Mouse (Mus musculus): Measurements from ENCODE around the gene Hnrnpf. TPM values are rescaled to one million over a fixed set of nuclear protein-coding genes. Genes with fewer than 3 reads are reported as not detected.
"Not testable (repeated sequence)": the region's sequence is repeated elsewhere in the genome, so short reads cannot be mapped to it uniquely, and the experiment has no call there.

Hnrnpf gene
- 211 and 369 TPM in 2 replicates for polyA plus RNA-seq (2015; fragmentation: Nextera tagmentation; extraction: Ambion mirVana)

DNA sequence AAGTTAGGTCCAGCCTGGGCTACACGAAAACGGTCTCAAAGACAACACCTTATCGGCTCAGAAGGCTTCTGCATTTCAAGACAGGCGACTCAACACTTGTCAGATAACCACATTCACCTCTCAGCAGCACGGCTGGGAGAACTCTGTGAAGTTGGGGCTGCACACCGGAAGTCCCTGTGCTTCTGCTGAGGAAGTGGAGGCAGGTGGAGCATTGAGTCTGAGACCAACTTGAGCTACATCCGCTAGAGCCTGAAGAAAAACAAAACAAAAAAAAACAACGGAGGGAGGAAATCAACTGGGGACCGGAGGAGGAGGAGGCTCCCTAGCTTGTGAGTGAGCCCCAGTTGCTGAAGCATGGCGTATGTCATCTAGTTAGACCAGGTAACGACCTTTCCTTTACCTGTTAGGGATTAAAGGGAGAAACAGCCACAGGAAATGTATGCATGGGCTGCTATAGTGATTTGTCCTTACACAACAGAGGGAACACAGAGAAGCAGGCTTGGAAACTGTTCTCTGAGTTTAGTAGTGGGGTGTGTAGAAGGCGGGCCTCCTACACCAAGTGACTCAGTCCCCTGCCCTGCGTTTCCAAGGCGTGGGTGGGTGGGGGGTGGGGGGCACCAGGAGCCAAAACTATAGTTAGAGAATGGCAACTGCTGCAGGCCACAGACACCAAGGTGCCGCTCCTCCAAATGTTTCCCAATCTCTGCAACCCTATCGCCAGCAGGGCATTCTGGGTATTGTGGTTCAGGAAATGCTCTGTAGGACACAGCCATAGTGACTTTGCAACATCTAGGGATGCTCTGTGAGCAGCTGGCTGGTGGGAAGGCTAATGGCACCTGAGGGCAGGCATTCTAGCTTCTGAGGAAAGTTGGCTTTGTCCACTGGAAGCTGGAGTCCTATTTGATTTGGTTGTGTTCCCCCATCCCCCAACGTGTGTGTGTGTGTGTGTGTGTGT lies at the start of gene Hnrnpf:
Gene Hnrnpf (plus strand): TSS at position 199 of the 955 bp plus-strand sequence.
- ATAC-seq (ENCODE audit: low FRiP score) = no peak
- 82% methylated on average over 17 of the region's 17 CpGs for WGBS

DNA sequence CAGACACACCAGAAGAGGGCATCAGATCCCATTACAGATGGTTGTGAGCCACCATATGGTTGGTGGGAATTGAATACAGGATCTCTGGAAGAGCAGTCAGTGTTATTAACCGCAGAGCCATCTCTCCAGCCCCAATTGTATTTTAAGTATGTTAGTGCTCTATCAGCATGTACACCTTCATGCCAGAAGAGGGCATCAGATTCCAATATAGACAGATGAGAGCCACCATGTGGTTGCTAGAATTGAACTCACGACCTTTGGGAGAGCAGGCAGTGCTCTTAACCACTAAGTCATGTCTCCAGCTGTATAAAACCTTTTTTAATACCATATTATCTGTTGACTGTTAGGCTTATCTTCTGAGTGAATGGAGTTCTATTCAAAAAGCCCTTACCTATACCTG lies 48.4 kb upstream of the Hnrnpf start:
- Histone ChIP-seq H3K4me1 (no peaks in the 10 kb centered on the region), H3K9ac (replicated peaks) (no peak overlapping the region), H3K27ac (replicated peaks) (no peak overlapping the region), H3K9me3 (replicated peaks) (no peaks in the 10 kb centered on the region), H3K4me3 (replicated peaks) (no peak overlapping the region), H3K36me3 (peaks cover 24% of the 10 kb centered on the region), H3K27me3 (replicated peaks) (no peaks in the 10 kb centered on the region), H3K4me2 (no peak overlapping the region)
- 61% methylated on average over 2 of the region's 2 CpGs for WGBS
- ATAC-seq (ENCODE audit: low FRiP score) = no peak

More for the DNA sequence above, at the start of gene Hnrnpf:
- Histone ChIP-seq H3K27ac (replicated peaks) (no peak within 1 kb of the TSS), H3K4me3 (replicated peaks) (no peak within 1 kb of the TSS), H3K9ac (replicated peaks) (no peak within 1 kb of the TSS), H3K4me2 (no peak within 1 kb of the TSS), H3K9me3 (replicated peaks) (no peaks in the 10 kb centered on the region), H3K36me3 (no peaks in the 10 kb centered on the region), H3K4me1 (peaks cover 2% of the 10 kb centered on the region), H3K27me3 (replicated peaks) (no peaks in the 10 kb centered on the region)

DNA sequence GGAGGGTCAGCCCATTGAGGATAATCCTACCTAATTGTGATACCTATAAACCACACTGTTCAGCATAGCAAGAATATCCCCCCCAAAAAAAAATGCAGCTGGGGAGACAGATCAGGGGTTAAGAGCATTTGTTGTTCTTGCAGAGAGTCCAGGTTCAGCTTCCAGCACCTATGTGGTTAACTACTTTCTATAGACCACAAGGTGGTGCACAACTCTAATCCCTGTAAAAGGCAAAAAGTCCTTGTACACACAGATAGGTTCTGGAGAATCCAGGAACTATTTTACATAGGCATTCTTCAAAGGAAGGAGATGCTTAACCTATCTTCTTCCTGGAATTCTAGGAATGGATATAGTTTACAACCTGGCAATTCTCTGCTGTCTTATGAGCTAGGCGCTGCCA lies 42.1 kb upstream of the Hnrnpf start:
- no peak for ATAC-seq (ENCODE audit: low FRiP score)
- Histone ChIP-seq H3K4me1 (no peaks in the 10 kb centered on the region), H3K4me3 (replicated peaks) (no peak overlapping the region), H3K36me3 (no peaks in the 10 kb centered on the region), H3K9me3 (replicated peaks) (no peaks in the 10 kb centered on the region), H3K9ac (replicated peaks) (no peak overlapping the region), H3K27me3 (replicated peaks) (no peaks in the 10 kb centered on the region), H3K4me2 (no peak overlapping the region), H3K27ac (replicated peaks) (no peak overlapping the region)
- 88% methylated on average over 1 of the region's 1 CpGs for WGBS

DNA sequence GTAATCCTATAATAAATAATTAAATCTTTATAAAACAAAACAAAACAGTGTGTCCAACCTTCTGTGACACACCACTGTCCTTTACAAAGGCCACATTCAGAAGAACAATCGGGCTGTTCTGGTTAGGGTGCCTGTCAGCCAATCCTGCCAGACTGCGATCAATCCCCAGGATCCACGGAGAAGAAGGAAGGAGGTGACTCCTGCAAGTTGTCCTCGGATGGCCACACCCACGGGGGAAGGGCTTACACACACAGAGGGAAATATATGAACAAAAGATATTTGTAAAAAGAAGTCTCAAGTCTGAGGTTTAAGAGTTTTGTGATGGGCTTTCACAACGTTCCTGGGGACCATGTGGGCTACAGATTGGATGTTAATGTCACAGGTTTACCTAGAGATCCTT lies 38.3 kb upstream of the Hnrnpf start, which contains the start of gene Zfp239:
Gene Zfp239 (plus strand): TSS at position 253 of the 400 bp plus-strand sequence.
- H3K27ac ChIP-seq (replicated peaks) = peak within 1 kb of the TSS; percentile 60
- H3K4me3 ChIP-seq (replicated peaks) = peak within 1 kb of the TSS; percentile 85
- H3K9me3 ChIP-seq (replicated peaks) = no peaks in the 10 kb centered on the region
- no peak for ATAC-seq (ENCODE audit: low FRiP score)
- H3K27me3 ChIP-seq (replicated peaks) = no peaks in the 10 kb centered on the region
- peak within 1 kb of the TSS; percentile 76 for H3K9ac ChIP-seq (replicated peaks)
- peaks cover 7% of the 10 kb centered on the region for H3K4me1 ChIP-seq
- WGBS = 77% methylated on average over 6 of the region's 6 CpGs
- peak within 1 kb of the TSS; percentile 93 for H3K4me2 ChIP-seq
- no peaks in the 10 kb centered on the region for H3K36me3 ChIP-seq

DNA sequence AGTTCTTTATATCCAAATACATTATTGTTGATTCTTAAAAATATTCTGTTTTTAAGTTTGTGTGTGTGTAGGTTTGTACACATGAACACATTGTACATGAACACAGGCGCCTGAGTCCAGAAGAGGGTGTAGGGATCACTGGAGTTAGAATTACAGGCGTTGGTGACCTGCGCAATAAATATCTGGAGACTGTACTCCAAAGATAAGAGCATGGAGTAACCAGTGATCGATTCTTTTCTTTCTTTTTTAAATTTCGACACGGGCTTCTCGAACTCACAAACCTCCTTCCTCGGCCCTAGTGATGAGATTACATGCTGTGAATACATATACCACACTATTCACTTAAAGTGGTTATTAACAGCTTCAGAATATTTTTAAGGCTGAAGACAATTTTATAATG lies 37.7 kb upstream of the Hnrnpf start:
- 79% methylated on average over 8 of the region's 8 CpGs for WGBS
- Histone ChIP-seq H3K4me2 (peak overlapping the region; percentile 93), H3K27me3 (replicated peaks) (no peaks in the 10 kb centered on the region), H3K4me3 (replicated peaks) (peak overlapping the region; percentile 85; the same call in 1 of the 2 replicates), H3K36me3 (no peaks in the 10 kb centered on the region), H3K9me3 (replicated peaks) (no peaks in the 10 kb centered on the region), H3K27ac (replicated peaks) (peak overlapping the region; percentile 60; the same call in 1 of the 2 replicates), H3K9ac (replicated peaks) (no peak overlapping the region), H3K4me1 (peaks cover 7% of the 10 kb centered on the region)
- 0 out of 2 replicates have a peak, but pooled peaks have one; percentile 6 for ATAC-seq (ENCODE audit: low FRiP score)

DNA sequence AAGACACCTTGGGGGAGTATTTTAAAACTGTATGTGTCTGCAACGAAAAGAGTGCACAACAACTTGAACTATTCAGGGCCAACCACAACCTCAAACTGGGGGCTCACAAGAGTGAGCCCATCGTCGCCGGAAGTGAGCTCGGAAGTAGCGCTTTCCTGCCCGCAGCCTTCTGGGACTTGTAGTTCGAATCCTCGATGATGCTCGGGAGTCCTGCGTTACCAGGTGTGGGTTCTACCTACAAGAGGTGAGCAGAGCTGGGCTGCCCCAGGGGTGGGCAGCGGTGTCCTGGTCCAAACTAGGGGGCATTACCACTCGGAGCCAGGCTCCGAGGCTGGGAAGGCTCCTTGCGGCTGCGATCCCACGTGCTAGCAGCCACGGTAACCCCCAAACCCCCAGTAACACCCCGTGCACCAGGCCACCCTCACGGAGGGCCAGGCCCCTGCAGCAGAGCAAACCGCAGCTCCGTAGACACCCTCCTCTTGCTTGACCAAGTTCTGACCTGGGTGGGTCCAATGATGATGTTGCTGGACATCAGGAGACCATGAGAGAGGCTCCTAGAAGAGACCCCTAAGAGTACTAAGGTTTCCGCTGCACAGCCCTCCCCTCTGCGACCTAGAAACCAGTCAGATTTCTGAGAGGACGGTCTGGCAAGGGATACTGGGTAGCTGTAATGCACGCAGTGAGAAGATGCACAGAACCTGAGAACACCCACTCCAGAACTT lies 37.1 kb upstream of the Hnrnpf start:
- H3K27me3 ChIP-seq (replicated peaks) = no peaks in the 10 kb centered on the region
- no peaks in the 10 kb centered on the region for H3K9me3 ChIP-seq (replicated peaks)
- no peaks in the 10 kb centered on the region for H3K36me3 ChIP-seq
- H3K4me2 ChIP-seq = peak overlapping the region; percentile 93
- peaks cover 7% of the 10 kb centered on the region for H3K4me1 ChIP-seq
- H3K27ac ChIP-seq (replicated peaks) = peak overlapping the region; percentile 60
- peak overlapping the region; percentile 85 for H3K4me3 ChIP-seq (replicated peaks)
- peak overlapping the region; percentile 76 for H3K9ac ChIP-seq (replicated peaks)
- 2% methylated on average over 26 of the region's 26 CpGs for WGBS
- ATAC-seq (ENCODE audit: low FRiP score) = peak; percentile 93

DNA sequence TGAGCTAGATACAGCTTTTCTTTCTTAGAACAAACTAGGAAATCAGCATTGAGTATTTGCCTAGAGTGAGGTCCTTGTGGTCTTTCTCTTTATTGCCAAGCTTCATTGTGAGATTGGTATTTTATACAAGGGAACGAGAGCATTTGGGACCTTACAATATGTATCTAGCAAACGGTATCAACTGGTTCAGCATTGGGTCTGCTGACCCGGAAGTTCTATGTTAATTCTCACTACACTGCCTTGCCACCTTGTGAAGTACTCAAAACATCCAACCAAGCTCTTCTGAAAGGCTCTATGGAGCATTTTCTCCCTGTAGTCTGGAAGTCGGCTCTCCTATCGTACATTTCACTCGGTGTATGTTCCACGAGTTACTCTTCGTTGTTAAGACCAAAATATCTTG lies 36.4 kb upstream of the Hnrnpf start:
- WGBS = 93% methylated on average over 8 of the region's 8 CpGs
- Histone ChIP-seq H3K27me3 (replicated peaks) (no peaks in the 10 kb centered on the region), H3K9ac (replicated peaks) (peak overlapping the region; percentile 76), H3K4me3 (replicated peaks) (peak overlapping the region; percentile 85), H3K36me3 (no peaks in the 10 kb centered on the region), H3K27ac (replicated peaks) (no peak overlapping the region), H3K4me1 (peaks cover 7% of the 10 kb centered on the region), H3K9me3 (replicated peaks) (no peaks in the 10 kb centered on the region), H3K4me2 (peak overlapping the region; percentile 93)
- no peak for ATAC-seq (ENCODE audit: low FRiP score)

DNA sequence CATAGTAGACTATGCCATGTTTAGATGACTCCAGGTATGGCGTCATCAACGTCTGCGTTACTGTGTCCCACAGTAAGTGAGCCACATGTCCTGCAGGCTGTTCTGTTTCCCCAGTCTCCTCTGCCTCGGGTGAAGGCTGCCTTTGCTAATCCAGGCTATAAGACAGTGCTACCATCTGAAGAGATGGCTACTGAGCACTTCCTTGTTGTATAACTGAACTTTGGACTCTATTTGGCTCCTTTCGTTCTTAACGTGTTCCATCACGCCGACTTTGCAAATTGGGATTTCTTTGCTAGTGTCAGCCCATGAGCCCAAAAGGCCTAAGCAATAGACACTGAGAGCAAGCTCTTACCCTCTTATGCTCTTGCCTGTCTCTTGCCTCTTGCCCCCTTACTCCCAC lies 31.9 kb upstream of the Hnrnpf start:
- Histone ChIP-seq H3K9ac (replicated peaks) (no peak overlapping the region), H3K4me2 (no peak overlapping the region), H3K4me1 (peaks cover 7% of the 10 kb centered on the region), H3K27ac (replicated peaks) (no peak overlapping the region), H3K27me3 (replicated peaks) (no peaks in the 10 kb centered on the region), H3K36me3 (peaks cover 8% of the 10 kb centered on the region), H3K4me3 (replicated peaks) (no peak overlapping the region), H3K9me3 (replicated peaks) (no peaks in the 10 kb centered on the region)
- WGBS = 97% methylated on average over 8 of the region's 8 CpGs
- ATAC-seq (ENCODE audit: low FRiP score) = no peak

DNA sequence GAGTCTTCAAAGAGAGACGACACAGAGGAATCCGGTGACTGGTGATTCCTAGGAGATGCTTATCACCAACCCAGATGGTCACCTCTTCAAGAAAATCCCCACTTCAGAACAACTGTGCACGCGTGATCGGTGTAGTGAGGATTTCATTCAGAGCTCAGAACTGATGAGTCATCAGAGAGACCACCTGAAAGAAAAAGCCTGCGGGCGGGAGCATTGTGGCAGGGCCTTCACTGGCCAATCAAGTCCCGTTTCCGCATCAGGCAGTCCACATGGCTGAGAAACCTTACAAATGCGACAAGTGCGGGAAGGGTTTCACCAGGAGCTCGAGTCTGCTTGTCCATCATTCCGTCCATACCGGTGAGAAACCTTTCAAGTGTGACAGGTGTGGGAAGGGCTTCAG lies 29.1 kb upstream of the Hnrnpf start:
- no peak overlapping the region for H3K4me2 ChIP-seq
- H3K9me3 ChIP-seq (replicated peaks) = no peaks in the 10 kb centered on the region
- no peaks in the 10 kb centered on the region for H3K27me3 ChIP-seq (replicated peaks)
- peaks cover 8% of the 10 kb centered on the region for H3K36me3 ChIP-seq
- ATAC-seq (ENCODE audit: low FRiP score) = no peak
- H3K27ac ChIP-seq (replicated peaks) = no peak overlapping the region
- WGBS = 87% methylated on average over 14 of the region's 14 CpGs
- H3K4me3 ChIP-seq (replicated peaks) = no peak overlapping the region
- H3K4me1 ChIP-seq = no peaks in the 10 kb centered on the region
- H3K9ac ChIP-seq (replicated peaks) = no peak overlapping the region

DNA sequence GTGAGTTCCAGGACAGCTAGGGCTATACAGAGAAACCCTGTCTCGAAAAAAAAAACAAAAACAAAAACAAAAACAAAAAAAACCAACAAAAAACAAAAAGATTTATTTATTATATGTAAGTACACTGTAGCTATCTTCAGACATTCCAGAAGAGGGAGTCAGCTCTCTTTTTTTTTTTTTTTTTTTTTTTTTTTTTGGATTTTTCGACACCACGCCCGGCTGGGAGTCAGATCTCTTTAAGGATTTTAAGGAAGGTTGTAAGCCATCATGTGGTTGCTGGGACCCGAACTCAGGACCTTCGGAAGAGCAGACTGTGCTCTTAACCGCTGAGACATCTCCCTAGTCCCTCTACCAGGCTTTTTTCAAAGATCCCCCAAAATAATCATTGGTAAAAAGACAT lies 26.7 kb upstream of the Hnrnpf start:
- WGBS = 94% methylated on average over 7 of the region's 7 CpGs
- not testable (repeated sequence) for ATAC-seq (ENCODE audit: low FRiP score); H3K27me3 ChIP-seq (replicated peaks); H3K4me3 ChIP-seq (replicated peaks); H3K4me2 ChIP-seq; H3K36me3 ChIP-seq; H3K9me3 ChIP-seq (replicated peaks); H3K9ac ChIP-seq (replicated peaks); H3K4me1 ChIP-seq; H3K27ac ChIP-seq (replicated peaks)

DNA sequence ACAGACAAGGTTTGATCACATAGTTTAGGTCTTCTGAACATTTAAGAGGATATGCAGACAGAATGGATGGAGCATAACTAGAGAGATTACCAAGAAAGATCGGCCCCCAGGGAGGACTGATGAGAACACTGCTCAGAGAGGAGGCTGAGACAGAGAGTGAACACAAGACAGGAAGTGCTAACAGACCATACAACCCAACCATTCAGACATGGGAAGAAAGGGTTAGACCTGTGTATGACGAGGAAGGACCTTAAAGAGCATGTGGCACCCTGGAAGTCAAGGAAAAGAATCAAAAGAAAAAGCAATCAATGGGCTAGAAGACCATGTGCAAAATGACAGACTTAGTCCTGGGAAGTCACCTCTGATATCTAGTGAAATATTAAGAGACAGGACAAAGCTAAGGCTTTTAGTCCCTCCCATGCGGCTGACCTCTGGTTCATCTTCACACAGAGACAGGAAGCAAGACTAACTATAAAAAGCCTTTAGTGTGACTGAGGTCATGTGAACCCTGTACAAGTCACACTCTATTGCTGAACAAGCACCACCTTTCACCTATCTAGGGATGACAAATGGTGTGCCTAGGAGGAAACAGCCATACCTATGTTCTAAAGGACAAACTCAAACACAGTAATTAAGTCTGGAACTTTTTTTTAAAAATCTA lies 25.4 kb upstream of the Hnrnpf start:
- Histone ChIP-seq H3K36me3 (peaks cover 8% of the 10 kb centered on the region), H3K4me1 (peaks cover 5% of the 10 kb centered on the region; the same call in 1 of the 2 replicates), H3K4me2 (no peak overlapping the region), H3K27ac (replicated peaks) (no peak overlapping the region), H3K9ac (replicated peaks) (no peak overlapping the region), H3K4me3 (replicated peaks) (no peak overlapping the region), H3K9me3 (replicated peaks) (no peaks in the 10 kb centered on the region), H3K27me3 (replicated peaks) (no peaks in the 10 kb centered on the region)
- no peak for ATAC-seq (ENCODE audit: low FRiP score)
- 87% methylated on average over 3 of the region's 3 CpGs for WGBS

Measured in neural tube, embryonic 15.5 days (tissue).